Mouse (Mus musculus): Measurements from ENCODE around the gene Tlcd1. TPM values are rescaled to one million over a fixed set of nuclear protein-coding genes. Genes with fewer than 3 reads are reported as not detected.

Gene Tlcd1
- polyA plus RNA-seq, 1 experiment from 2014 or later: 18.2 TPM

DNA sequence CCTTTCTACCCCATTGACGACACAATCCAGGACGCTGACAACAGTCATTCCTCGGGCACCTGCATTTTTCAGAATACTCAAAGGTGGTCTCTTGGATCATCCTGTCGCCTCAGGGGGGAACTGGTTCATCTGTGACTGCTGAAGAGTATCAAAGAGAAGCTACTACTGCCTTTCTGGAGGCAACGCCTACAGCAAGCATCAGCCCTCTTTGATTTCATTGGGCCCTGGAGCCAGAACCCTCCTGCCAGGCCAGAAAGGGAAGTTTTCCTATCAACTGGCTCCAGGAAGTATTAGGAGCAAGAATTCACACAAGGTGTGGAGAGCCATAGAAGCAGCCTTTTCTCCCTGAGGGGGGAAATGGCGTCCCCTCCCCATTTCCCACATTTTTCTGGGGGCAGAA lies 9.9 kb upstream of the Tlcd1 start:
- H3K4me1 ChIP-seq (ENCODE audit: insufficient read depth, low read depth, low read length): peaks cover 20% of the 10 kb centered on the region
- H3K9ac ChIP-seq (replicated peaks; ENCODE audit: low read depth): no peak overlapping the region
- peak overlapping the region; percentile 94 for H3K27ac ChIP-seq (ENCODE audit: low read length)
- 59% methylated on average over 6 of the region's 6 CpGs for WGBS
- TF ChIP-seq CTCF (IDR thresholded peaks at IDR 0.05) (no peak), EP300 (IDR thresholded peaks at IDR 0.05) (no peak)
- no peaks in the 10 kb centered on the region for H3K9me3 ChIP-seq (ENCODE audit: low read length)
- H3K27me3 ChIP-seq (replicated peaks; ENCODE audit: insufficient read depth, low read length): no peaks in the 10 kb centered on the region
- H3K4me3 ChIP-seq (ENCODE audit: low read depth, low read length): no peak overlapping the region
- DNase-seq (ENCODE audit: low spot score) (no peak), ATAC-seq (no peak)
- H3K4me2 ChIP-seq (replicated peaks; ENCODE audit: low read depth, low read length): no peak overlapping the region
- no peaks in the 10 kb centered on the region; the same call in 1 of the 2 replicates for H3K36me3 ChIP-seq (ENCODE audit: insufficient read depth, low read length)

DNA sequence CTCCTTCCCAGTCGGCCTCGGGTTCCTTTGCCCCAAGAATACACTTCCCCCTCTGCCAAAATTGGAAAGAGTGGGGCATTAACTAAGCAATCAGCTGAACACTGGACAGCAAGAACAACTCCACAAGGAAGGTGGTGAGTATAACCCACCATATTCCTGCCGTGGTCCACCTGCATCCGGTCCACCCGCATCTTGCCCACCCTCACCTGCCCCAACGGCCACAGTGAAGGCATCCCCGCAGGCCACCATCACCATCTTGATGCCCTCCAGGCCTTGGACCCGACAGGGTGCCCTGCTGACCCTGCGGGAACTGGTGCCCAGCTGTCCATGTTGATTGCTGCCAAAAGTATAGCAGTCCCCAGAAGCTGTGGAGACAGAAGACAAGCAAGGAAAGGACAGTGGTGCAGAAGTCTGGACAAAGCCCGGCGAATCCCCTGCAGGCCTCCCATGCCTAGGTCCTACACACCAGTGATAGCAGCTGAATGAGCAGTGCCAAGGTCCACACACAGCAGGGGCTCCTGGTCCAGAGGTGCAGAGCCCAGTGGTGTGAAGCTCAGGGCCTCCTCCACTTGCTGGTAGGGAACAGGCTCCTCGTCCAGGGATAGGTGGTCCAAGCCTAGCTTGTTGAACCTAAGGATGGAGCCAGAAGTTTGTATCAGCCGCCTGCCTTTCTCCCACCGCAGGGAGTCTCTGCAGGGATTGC lies 9.1 kb upstream of the Tlcd1 start:
- TF ChIP-seq CTCF (IDR thresholded peaks at IDR 0.05) (no peak), EP300 (IDR thresholded peaks at IDR 0.05) (no peak)
- H3K36me3 ChIP-seq (ENCODE audit: insufficient read depth, low read length): no peaks in the 10 kb centered on the region; the same call in 1 of the 2 replicates
- WGBS: 89% methylated on average over 14 of the region's 14 CpGs
- peaks cover 20% of the 10 kb centered on the region for H3K4me1 ChIP-seq (ENCODE audit: insufficient read depth, low read depth, low read length)
- H3K9me3 ChIP-seq (ENCODE audit: low read length): no peaks in the 10 kb centered on the region
- H3K4me2 ChIP-seq (replicated peaks; ENCODE audit: low read depth, low read length): no peak overlapping the region
- no peak overlapping the region for H3K4me3 ChIP-seq (ENCODE audit: low read depth, low read length)
- H3K9ac ChIP-seq (replicated peaks; ENCODE audit: low read depth): no peak overlapping the region
- DNase-seq (ENCODE audit: low spot score) (no peak), ATAC-seq (no peak)
- H3K27me3 ChIP-seq (replicated peaks; ENCODE audit: insufficient read depth, low read length): no peaks in the 10 kb centered on the region
- peak overlapping the region; percentile 94; the same call in 1 of the 2 replicates for H3K27ac ChIP-seq (ENCODE audit: low read length)

GRCm38 (mm10) chr11:78168541-78169468 lies 7.7 kb upstream of the Tlcd1 start:
- DNase-seq (ENCODE audit: low spot score) (no peak), ATAC-seq (no peak)
- TF ChIP-seq CTCF (IDR thresholded peaks at IDR 0.05) (no peak), EP300 (IDR thresholded peaks at IDR 0.05) (no peak)
- no peak overlapping the region for H3K4me3 ChIP-seq (ENCODE audit: low read depth, low read length)
- H3K36me3 ChIP-seq (ENCODE audit: insufficient read depth, low read length): no peaks in the 10 kb centered on the region; the same call in 1 of the 2 replicates
- no peaks in the 10 kb centered on the region for H3K9me3 ChIP-seq (ENCODE audit: low read length)
- 0 out of 2 replicates have a peak overlapping the region, but pooled peaks have one; percentile 6 for H3K4me2 ChIP-seq (replicated peaks; ENCODE audit: low read depth, low read length)
- peaks cover 10% of the 10 kb centered on the region for H3K4me1 ChIP-seq (ENCODE audit: insufficient read depth, low read depth, low read length)
- 52% methylated on average over 19 of the region's 19 CpGs for WGBS
- H3K27me3 ChIP-seq (replicated peaks; ENCODE audit: insufficient read depth, low read length): no peaks in the 10 kb centered on the region
- no peak overlapping the region for H3K9ac ChIP-seq (replicated peaks; ENCODE audit: low read depth)
- no peak overlapping the region for H3K27ac ChIP-seq (ENCODE audit: low read length)

GRCm38 (mm10) chr11:78170306-78170705 lies 6.2 kb upstream of the Tlcd1 start:
- Histone ChIP-seq H3K36me3 (ENCODE audit: insufficient read depth, low read length) (no peaks in the 10 kb centered on the region; the same call in 1 of the 2 replicates), H3K4me1 (ENCODE audit: insufficient read depth, low read depth, low read length) (peaks cover 10% of the 10 kb centered on the region), H3K4me3 (ENCODE audit: low read depth, low read length) (no peak overlapping the region), H3K9ac (replicated peaks; ENCODE audit: low read depth) (no peak overlapping the region), H3K4me2 (replicated peaks; ENCODE audit: low read depth, low read length) (no peak overlapping the region), H3K9me3 (ENCODE audit: low read length) (no peaks in the 10 kb centered on the region), H3K27me3 (replicated peaks; ENCODE audit: insufficient read depth, low read length) (no peaks in the 10 kb centered on the region), H3K27ac (ENCODE audit: low read length) (no peak overlapping the region)
- ATAC-seq: no peak
- no peak for DNase-seq (ENCODE audit: low spot score)
- WGBS: 87% methylated on average over 15 of the region's 15 CpGs
- TF ChIP-seq CTCF (IDR thresholded peaks at IDR 0.05): no peak
- no peak for TF ChIP-seq EP300 (IDR thresholded peaks at IDR 0.05)

DNA sequence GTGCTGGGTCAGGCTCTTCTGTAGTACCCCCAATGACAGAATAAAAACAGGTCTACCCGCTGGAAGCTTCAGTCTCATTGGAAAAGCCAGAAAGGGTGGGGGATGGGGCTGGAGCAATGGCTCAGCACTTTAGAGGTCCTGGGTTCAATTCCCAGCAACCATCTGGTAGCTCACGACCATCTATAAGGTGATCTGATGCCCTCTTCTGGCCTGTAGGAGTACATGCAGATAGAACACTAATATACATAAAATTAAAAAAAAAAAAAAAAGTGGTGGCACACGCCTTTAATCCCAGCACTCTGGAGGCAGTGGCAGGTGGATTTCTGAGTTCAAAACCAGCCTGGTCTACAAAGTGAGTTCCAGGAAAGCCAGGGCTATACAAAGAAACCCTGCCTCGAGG lies 5.2 kb upstream of the Tlcd1 start:
- Histone ChIP-seq H3K27ac (ENCODE audit: low read length) (no peak overlapping the region), H3K9ac (replicated peaks; ENCODE audit: low read depth) (no peak overlapping the region), H3K4me1 (ENCODE audit: insufficient read depth, low read depth, low read length) (peaks cover 3% of the 10 kb centered on the region), H3K9me3 (ENCODE audit: low read length) (no peaks in the 10 kb centered on the region), H3K4me2 (replicated peaks; ENCODE audit: low read depth, low read length) (no peak overlapping the region), H3K27me3 (replicated peaks; ENCODE audit: insufficient read depth, low read length) (no peaks in the 10 kb centered on the region), H3K4me3 (ENCODE audit: low read depth, low read length) (no peak overlapping the region), H3K36me3 (ENCODE audit: insufficient read depth, low read length) (no peaks in the 10 kb centered on the region; the same call in 1 of the 2 replicates)
- 74% methylated on average over 4 of the region's 4 CpGs for WGBS
- DNase-seq (ENCODE audit: low spot score) (no peak), ATAC-seq (no peak)
- TF ChIP-seq CTCF (IDR thresholded peaks at IDR 0.05) (peak; percentile 50), EP300 (IDR thresholded peaks at IDR 0.05) (no peak)
